Mouse (Mus musculus) kidney, postnatal 14 days (tissue): ENCODE results near the gene Rnh1.

ENCODE experiments used
- DNase-seq: peaks from one replicate; pipeline ENCODE4 v3.0.0; 2022; ENCODE audit warnings: mixed read lengths

Gene Rnh1

DNA sequence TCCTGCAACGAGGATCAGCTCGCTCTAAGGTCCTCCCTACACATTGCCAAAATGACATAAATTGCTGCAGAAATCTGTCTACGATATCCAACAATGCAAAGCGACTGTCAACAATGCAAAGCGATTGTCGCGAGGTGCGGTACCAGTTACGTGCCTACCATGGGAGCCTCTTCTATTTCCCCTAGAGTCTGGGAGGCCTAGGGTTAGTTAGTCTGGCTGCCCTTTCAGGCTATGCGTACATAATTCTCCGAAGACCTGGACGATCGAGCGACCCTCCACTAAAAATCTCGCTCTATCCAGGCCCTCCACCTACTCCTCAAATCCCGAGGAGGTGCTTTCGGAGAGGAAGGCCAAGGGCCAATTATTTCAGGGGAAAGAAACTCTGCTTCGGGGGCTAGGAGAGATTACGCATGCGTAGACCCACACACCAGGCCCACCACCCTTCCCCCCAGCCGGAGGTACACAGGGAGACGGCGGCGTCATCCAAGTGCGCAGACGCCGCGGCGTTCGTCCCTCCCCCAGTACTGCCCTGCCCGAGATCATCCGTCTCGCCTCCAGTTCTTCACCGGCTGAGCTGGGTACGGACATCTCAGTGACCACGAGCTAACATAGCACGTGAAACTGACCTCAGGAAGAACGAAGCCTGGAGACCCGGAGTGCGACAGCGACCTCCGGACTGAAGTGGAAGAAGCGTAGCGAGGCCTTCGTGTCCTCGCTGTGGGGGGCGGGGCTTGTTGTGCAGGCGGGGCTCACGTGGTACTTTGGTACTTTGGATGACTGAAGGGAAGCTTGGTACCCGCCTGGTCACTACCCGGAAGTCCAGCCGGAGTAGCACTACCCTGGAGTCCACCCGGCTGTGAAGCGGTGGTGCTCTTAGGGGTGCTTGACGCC lies at the start of gene Rnh1:
Gene Rnh1, minus strand, starts transcription at position 742 of the 891 bp plus-strand sequence.
- DNase-seq, result peak; percentile 95

GRCm38 (mm10) chr7:141222126-141222467 lies 49.4 kb upstream of the Rnh1 start:
- DNase-seq, result no peak

DNA sequence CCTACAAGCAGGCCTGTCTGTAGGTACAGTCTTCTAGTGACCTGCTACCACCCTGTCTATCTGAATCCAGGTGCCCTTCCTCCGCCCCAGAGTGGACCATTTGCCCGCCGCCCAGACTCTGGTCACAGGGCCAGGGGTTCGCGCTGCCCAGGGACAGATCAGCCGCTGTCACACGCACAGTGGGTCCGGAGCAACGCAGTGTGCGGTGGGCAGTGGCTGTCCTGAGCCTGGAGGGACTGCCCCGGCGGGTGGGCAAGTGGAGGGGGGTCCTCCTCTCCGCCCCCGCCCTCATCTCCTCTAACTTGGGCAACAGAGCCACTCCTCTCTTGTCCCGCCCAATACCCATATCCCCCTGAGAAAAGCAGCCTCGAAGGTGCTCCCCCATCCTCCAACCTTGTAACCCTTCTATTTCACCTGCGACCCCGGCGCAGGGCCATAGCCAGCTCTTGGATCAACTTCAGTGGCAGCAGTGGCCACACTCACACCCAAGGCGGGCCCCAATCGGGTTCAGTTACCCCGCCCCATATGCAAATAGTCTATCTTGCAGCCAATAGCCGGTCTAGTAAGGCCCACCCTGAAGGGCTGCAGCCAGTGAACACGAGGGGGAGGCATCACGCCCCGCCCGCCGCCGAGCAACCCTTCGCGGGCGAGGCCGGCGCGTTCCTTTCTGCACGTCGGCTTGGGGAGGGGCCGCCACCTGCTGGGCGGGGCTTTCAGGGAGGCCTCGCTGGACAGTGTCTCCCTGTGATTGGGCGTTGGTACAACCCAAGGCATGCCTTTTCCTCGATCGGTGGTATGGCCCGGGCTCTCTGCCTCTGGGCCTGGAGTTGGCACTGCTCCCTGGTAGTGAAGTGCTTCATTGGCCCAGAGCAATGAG lies 48.8 kb upstream of the Rnh1 start:
- peak; percentile 98 for DNase-seq

- DNase-seq, result no peak
Measured at GRCm38 (mm10) chr7:141220377-141220776, 47.7 kb upstream of the Rnh1 start.

- DNase-seq, result no peak
Measured at GRCm38 (mm10) chr7:141219558-141220099, 47.0 kb upstream of the Rnh1 start.

GRCm38 (mm10) chr7:141218557-141219133 lies 46.0 kb upstream of the Rnh1 start:
- DNase-seq, result no peak

DNA sequence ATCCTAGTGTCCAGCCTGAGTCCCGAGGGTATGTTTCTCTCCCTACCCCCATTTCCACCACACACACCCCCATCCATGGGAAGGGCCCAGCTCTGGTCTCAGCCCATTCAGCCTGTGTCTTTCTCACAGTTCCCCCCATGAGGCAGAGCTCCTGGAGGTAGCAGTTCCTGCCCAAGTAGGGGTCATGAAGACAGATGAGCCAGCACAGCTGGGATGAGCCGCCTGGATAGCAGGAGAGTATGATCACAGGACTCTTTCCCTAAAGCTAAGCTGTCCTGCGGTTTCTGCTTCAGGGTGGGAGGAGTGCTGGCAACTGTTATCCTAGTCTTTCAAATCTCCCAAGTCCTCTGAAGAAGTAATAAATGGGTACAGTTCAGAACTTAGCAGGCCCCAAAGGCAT lies 45.5 kb upstream of the Rnh1 start:
- no peak for DNase-seq

DNA sequence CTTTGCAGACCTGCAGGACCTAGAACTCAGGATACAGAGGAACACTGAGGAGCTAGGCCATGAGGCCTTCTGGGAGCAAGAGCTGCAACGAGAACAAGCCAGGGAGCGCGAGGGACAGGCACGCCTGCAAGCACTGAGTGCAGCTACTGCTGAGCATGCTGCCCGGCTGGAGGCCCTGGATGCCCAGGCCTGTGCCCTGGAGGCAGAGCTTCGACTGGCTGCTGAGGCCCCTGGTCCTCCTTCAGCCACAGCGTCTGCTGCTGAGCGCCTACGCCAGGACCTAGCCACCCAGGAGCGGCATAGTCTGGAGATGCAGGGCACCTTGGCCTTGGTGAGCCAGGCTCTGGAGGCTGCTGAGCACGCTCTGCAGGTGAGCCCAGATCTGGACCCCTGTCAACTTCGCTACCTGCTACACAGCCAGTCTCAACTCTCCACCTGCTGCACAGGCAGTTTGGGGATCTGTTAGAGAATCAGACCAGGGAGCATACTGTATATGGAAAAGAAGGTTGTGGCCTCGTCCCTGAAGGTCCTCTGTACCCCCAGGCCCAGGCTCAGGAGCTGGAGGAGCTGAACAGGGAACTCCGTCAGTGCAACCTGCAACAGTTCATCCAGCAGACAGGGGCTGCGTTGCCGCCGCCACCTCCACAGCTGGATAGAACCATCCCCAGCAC lies 44.8 kb upstream of the Rnh1 start:
- DNase-seq, result no peak

DNA sequence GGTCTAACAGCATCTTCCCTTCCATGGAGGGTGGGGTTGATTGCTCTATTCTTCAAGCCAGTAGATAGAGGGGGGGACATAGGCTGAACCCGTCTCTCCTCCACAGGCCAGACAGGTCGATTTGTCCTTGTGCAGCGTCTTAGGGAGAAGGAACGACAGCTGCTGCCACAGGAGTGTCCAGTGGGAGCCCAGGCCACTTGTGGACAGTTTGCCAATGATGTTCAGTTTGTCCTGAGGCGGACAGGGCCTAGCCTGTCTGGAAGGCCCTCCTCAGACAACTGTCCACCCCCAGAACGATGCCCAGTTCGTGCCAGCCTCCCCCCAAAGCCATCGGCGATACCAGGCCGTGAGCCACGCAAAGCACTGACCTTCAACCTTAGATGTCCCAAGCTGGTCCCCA lies 44.2 kb upstream of the Rnh1 start:
- no peak for DNase-seq

- peak; percentile 93 for DNase-seq
Measured at GRCm38 (mm10) chr7:141215880-141216733, 43.5 kb upstream of the Rnh1 start.

GRCm38 (mm10) chr7:141215101-141215879 lies 42.6 kb upstream of the Rnh1 start, which contains the start of gene Rassf7:
Gene Rassf7, plus strand, starts transcription at chr7:141215860.
- DNase-seq, result peak; percentile 98

GRCm38 (mm10) chr7:141214310-141214709 lies 41.7 kb upstream of the Rnh1 start:
- DNase-seq, result no peak

DNA sequence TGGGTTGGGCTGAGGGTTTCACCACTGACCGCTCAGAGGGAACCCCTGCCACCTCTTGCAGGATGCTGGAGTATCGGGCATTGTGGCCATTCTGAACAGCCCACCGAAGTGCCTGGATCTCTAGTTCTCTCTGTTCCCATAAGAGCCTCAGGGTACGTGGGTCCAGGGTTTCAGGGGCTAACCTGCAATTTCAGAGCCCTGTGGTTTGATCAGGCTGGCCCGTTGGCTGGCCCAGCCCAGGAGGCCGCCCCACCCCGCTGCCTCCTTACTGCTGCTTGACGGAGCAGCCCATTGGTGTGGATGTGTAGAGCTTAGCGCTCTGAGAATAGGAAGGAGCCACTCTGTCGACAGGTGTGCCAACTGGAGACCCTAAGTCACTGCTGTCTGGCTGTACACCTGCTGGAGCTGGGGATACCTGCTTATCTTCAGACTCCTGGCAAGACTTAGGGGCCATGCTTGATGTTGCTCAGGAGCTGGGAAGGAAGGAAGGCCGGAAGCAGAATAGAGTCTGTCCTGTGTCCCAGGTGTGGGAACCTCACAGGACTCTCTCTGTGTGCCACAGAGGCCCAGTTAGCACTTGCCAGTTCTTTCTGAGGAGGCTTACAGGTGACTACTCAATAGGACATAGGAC lies 41.1 kb upstream of the Rnh1 start, which contains the start of gene Lmntd2:
Gene Lmntd2, minus strand, starts transcription at position 476 of the 631 bp plus-strand sequence.
- no peak for DNase-seq

- no peak for DNase-seq
Measured at GRCm38 (mm10) chr7:141213133-141213532, 40.5 kb upstream of the Rnh1 start.

- no peak for DNase-seq
Measured at GRCm38 (mm10) chr7:141210606-141211131, 38.0 kb upstream of the Rnh1 start.

- no peak for DNase-seq
Measured at GRCm38 (mm10) chr7:141210137-141210536, 37.5 kb upstream of the Rnh1 start.

DNA sequence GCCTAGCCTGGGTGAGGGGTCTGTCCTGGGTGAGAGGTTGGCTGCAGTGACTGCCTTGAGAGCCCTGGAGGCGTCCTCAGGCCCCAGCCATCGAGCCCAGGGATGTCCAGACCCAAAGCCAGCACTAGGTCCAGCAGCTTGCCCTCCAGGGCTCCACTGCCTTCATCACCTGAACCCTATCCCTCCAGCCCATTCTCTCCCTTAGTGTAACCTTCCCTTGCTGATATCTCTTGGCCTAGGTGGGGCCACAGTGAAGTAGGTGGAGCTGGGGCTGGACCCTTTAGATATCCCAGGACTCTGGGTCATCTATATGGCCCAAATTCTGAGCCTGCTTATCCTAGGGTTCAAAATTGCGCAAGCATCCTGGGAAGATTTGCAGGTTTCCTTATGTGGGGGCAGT lies 36.9 kb upstream of the Rnh1 start:
- no peak for DNase-seq

DNA sequence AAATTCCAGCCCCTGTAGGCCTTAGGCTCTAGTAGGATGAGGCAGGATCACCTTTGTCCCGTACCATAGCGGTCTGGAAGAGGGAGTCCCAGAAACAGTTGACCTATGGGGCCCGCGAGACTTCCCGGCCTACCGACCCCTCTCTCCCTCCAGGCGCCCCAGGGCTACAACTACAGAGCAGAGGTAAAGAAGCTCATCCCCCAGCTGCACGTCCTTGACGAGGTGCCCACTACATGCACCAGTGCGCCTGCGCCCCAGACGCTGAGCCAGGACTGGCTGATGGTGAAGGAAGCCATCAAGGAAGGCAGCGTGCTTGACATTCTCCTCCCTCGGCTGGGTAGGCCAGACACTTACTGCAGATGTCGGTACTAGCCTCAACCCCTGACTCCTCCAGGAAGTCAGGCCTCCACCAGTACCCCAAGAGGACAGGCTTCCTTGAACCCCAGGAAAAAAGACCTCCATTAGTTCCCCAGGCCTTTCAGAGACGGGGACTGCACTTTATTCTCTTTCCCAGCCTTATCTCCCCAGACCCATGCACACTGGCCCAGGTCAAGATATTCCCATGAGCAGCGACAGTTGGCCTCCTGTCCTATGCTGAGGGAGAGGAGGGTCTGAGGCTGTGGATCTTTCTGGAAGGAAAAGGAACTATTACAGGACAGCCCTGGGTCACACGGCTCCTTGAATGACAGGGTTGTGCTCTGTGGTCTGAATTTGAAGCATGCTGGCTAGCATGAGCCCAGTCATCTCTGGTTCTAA lies 33.7 kb upstream of the Rnh1 start:
- no peak for DNase-seq

DNA sequence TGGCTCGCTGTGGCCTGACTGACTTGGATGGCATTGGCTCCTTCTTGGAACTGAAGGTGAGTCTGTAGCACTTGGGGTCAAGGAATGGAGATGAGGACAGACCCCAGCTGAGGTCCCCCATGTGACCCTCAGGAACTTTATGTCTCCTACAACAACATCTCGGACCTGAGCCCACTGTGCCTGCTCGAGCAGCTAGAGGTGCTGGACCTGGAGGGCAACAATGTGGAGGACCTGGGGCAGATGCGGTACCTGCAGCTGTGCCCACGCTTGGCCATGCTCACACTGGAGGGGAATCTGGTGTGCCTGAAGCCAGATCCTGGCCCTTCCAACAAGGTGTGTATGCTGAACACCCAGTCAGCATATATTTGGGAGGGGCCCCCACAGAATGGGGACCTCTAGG lies 32.8 kb upstream of the Rnh1 start:
- DNase-seq, result no peak
